ENCODE assay signal across 9 mouse cellular contexts in genomic region chr4:41676248-41677005, GRCm38 (mm10). TPM values are rescaled to one million over a fixed set of nuclear protein-coding genes. Genes with fewer than 3 reads are reported as not detected.
A peak's percentile ranks its signal among the peaks of the same experiment; 100 is the strongest.
DNase-seq lines count a peak whose midpoint lies in the region; ATAC-seq and TF ChIP-seq lines count a peak whose summit lies in the region.
"Had no signal": no experiment of that assay in that cellular context is flagged by ENCODE, and none has a peak within 500 bp of the region (broad histone marks: within the 10 kb centered on the region; RNA-seq: fewer than 3 reads in every experiment).

No protein-coding gene starts in this region.

- no peaks in the 10 kb centered on the region for H3K9me3 ChIP-seq in heart, embryonic 12.5 days (replicated peaks)
- H3K9me3 ChIP-seq in E14TG2a.4 (ENCODE audit: low read length): no peaks in the 10 kb centered on the region
- H3K9me3 ChIP-seq in hindbrain, embryonic 13.5 days: no peaks in the 10 kb centered on the region

- H3K27ac ChIP-seq in heart, embryonic 12.5 days (ENCODE audit: poor library complexity, severe bottlenecking): 0 out of 2 replicates have a peak overlapping the region, but pooled peaks have one; percentile 14
- H3K27ac ChIP-seq in hindbrain, embryonic 13.5 days: peak overlapping the region; percentile 82
- H3K27ac ChIP-seq: liver, embryonic 14.5 days had no signal

- peak overlapping the region; percentile 34; the same call in 1 of the 2 replicates for H3K9ac ChIP-seq in heart, embryonic 12.5 days
- H3K9ac ChIP-seq in hindbrain, embryonic 13.5 days: peak overlapping the region; percentile 55
- H3K9ac ChIP-seq: liver, embryonic 14.5 days had no signal

- H3K4me1 ChIP-seq in heart, embryonic 12.5 days (replicated peaks): peaks cover 74% of the 10 kb centered on the region
- peaks cover 61% of the 10 kb centered on the region for H3K4me1 ChIP-seq in E14TG2a.4 (replicated peaks; ENCODE audit: low read depth, low read length)
- H3K4me1 ChIP-seq in hindbrain, embryonic 13.5 days (replicated peaks): peaks cover 97% of the 10 kb centered on the region

- DNase-seq in heart, adult 18-20 months: no peak
- peak; percentile 57 for DNase-seq in cerebellum, adult 8-10 months
- DNase-seq in spleen, adult 18-20 months: no peak
- no peak for DNase-seq in frontal cortex, postnatal 25 days (ENCODE audit: low spot score in 2 of 2)

- no peak overlapping the region for H3K4me3 ChIP-seq in heart, embryonic 12.5 days
- H3K4me3 ChIP-seq in E14TG2a.4 (replicated peaks; ENCODE audit: low read length): peak overlapping the region; percentile 24
- H3K4me3 ChIP-seq in hindbrain, embryonic 13.5 days: no peak overlapping the region

- H3K27me3 ChIP-seq in heart, embryonic 12.5 days (replicated peaks): peaks cover 45% of the 10 kb centered on the region
- peaks cover 74% of the 10 kb centered on the region for H3K27me3 ChIP-seq in E14TG2a.4 (ENCODE audit: insufficient read depth, low read length)
- no peaks in the 10 kb centered on the region for H3K27me3 ChIP-seq in hindbrain, embryonic 13.5 days

- peak overlapping the region; percentile 29 for H3K4me2 ChIP-seq in heart, embryonic 12.5 days
- peak overlapping the region; percentile 2; the same call in 1 of the 2 replicates for H3K4me2 ChIP-seq in hindbrain, embryonic 13.5 days

- 31% methylated on average over 17 of the region's 17 CpGs for WGBS in heart, embryonic 12.5 days
- 65% methylated on average over 17 of the region's 17 CpGs for WGBS in hindbrain, embryonic 13.5 days

- no peak for TF ChIP-seq CTCF in E14TG2a.4 (conservative IDR thresholded peaks at IDR 0.05; ENCODE audit: low read length)

- ATAC-seq in heart, embryonic 12.5 days (ENCODE audit: insufficient number of reproducible peaks, low FRiP score): no peak
- ATAC-seq in hindbrain, embryonic 13.5 days (ENCODE audit: low FRiP score): no peak
- ATAC-seq in monocyte, adult 5-6 weeks (replicated peaks; ENCODE audit: insufficient number of reproducible peaks, low FRiP score, low TSS enrichment, poor library complexity, severe bottlenecking): no peak

- H3K36me3 ChIP-seq in heart, embryonic 12.5 days: no peaks in the 10 kb centered on the region
- no peaks in the 10 kb centered on the region for H3K36me3 ChIP-seq in E14TG2a.4 (ENCODE audit: insufficient read depth, low read length)
- H3K36me3 ChIP-seq in hindbrain, embryonic 13.5 days: no peaks in the 10 kb centered on the region

RNA-seq across cellular contexts. Expression of gene Cntfr, which starts 20.5 kb away (rescaled TPM):
- 3.7 TPM in 2 replicates for polyA plus RNA-seq in heart, embryonic 12.5 days (2016; fragmentation: Nextera tagmentation; extraction: Ambion mirVana)
- total RNA-seq in heart, adult 18-20 months (2021): 1 to 10 TPM; 3.3 to 4.4 TPM
- 24.4 and 27.8 TPM in 2 replicates for polyA plus RNA-seq in hindbrain, embryonic 13.5 days (2015; fragmentation: Nextera tagmentation; extraction: Ambion mirVana)
- total RNA-seq in monocyte, adult 5-6 weeks (2017): not detected in 3 replicates

RNA-seq across cellular contexts. Expression of gene Il11ra1, which starts 23.4 kb away (rescaled TPM):
- polyA plus RNA-seq in heart, embryonic 12.5 days (2016; fragmentation: Nextera tagmentation; extraction: Ambion mirVana): 148 and 159 TPM in 2 replicates
- 100 to 1,000 TPM; 105 TPM for total RNA-seq in heart, adult 18-20 months (2021)
- 47.6 and 48.5 TPM in 2 replicates for polyA plus RNA-seq in hindbrain, embryonic 13.5 days (2015; fragmentation: Nextera tagmentation; extraction: Ambion mirVana)
- 25.4 to 27.9 TPM (median 27.7 TPM) in 3 replicates for total RNA-seq in monocyte, adult 5-6 weeks (2017)

RNA-seq across cellular contexts. Expression of gene Enho, which starts 36.3 kb away (rescaled TPM):
- polyA plus RNA-seq in heart, embryonic 12.5 days (2016; fragmentation: Nextera tagmentation; extraction: Ambion mirVana): 4.4 and 4.9 TPM in 2 replicates
- total RNA-seq in heart, adult 18-20 months (2021): 10 to 100 TPM in 1 of 2 experiments, 1 to 10 TPM in 1; 9.7 to 11.0 TPM
- polyA plus RNA-seq in hindbrain, embryonic 13.5 days (2015; fragmentation: Nextera tagmentation; extraction: Ambion mirVana): 92.0 and 95.2 TPM in 2 replicates
- 0.49 to 0.75 TPM in 2 of 3 replicates, not detected in the other for total RNA-seq in monocyte, adult 5-6 weeks (2017)

RNA-seq across cellular contexts. Expression of gene Rpp25l, which starts 36.9 kb away (rescaled TPM):
- polyA plus RNA-seq in heart, embryonic 12.5 days (2016; fragmentation: Nextera tagmentation; extraction: Ambion mirVana): 39.7 and 40.9 TPM in 2 replicates
- 10 to 100 TPM; 35.0 to 37.3 TPM for total RNA-seq in heart, adult 18-20 months (2021)
- 63.0 and 66.8 TPM in 2 replicates for polyA plus RNA-seq in hindbrain, embryonic 13.5 days (2015; fragmentation: Nextera tagmentation; extraction: Ambion mirVana)
- total RNA-seq in monocyte, adult 5-6 weeks (2017): 11.6 to 17.4 TPM (median 12.0 TPM) in 3 replicates

RNA-seq across cellular contexts. Expression of gene Dctn3, which starts 46.5 kb away (rescaled TPM):
- polyA plus RNA-seq in heart, embryonic 12.5 days (2016; fragmentation: Nextera tagmentation; extraction: Ambion mirVana): 113 and 118 TPM in 2 replicates
- 10 to 100 TPM; 70.4 to 79.1 TPM for total RNA-seq in heart, adult 18-20 months (2021)
- 301 and 303 TPM in 2 replicates for polyA plus RNA-seq in hindbrain, embryonic 13.5 days (2015; fragmentation: Nextera tagmentation; extraction: Ambion mirVana)
- total RNA-seq in monocyte, adult 5-6 weeks (2017): 122 to 157 TPM (median 150 TPM) in 3 replicates
